Mouse (Mus musculus): ENCODE measurements around the gene Nkx1-2. TPM values are rescaled to one million over a fixed set of nuclear protein-coding genes. Genes with fewer than 3 reads are reported as not detected.

Nkx1-2 gene
- polyA plus RNA-seq, 1 experiment = not detected

DNA sequence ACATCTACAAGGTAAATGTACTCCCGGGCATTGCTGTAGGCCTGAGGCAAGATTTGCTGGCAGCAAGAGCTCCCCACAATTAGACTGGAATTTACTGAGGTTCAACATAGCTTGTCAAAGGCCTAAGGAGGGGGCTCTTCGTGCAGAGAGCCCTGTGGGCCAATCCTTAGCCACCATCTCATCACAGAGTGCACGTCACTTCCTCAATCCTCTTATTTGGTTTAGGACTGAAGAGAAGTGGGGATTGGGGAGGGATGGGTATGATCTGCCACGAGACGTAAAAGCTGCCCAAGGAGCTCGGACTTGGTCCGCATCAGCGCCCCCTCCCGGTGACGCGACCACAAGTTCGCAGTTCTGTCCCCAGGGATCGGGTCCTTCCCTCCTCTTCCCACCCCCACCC is 23.8 kb downstream of the Nkx1-2 start:
- no peak for TF ChIP-seq POLR2A (IDR thresholded peaks at IDR 0.05; ENCODE audit: insufficient read depth, low read length)
- TF ChIP-seq EP300 (IDR thresholded peaks at IDR 0.05; ENCODE audit: insufficient read depth, low read depth, low read length) = 0 out of 2 replicates have a peak, but pooled peaks have one; percentile 29
- TF ChIP-seq CTCF (IDR thresholded peaks at IDR 0.05; ENCODE audit: low read depth, low read length) = peak; percentile 70
- no peaks in the 10 kb centered on the region for H3K36me3 ChIP-seq (ENCODE audit: control insufficient read depth, insufficient read depth, low read length, poor library complexity, severe bottlenecking)
- no peaks in the 10 kb centered on the region for H3K9me3 ChIP-seq (replicated peaks; ENCODE audit: control insufficient read depth, insufficient read depth, low read length, poor library complexity, severe bottlenecking)
- no peaks in the 10 kb centered on the region for H3K4me1 ChIP-seq (ENCODE audit: control insufficient read depth, insufficient read depth, low read length)
- H3K27me3 ChIP-seq (ENCODE audit: control insufficient read depth, insufficient read depth, low read length, poor library complexity, severe bottlenecking) = no peaks in the 10 kb centered on the region; the same call in 1 of the 2 replicates
- H3K9ac ChIP-seq (ENCODE audit: low read depth, poor library complexity, severe bottlenecking) = peak overlapping the region; percentile 73
- H3K27ac ChIP-seq (ENCODE audit: insufficient read depth, low read length) = no peak overlapping the region
- H3K4me3 ChIP-seq (ENCODE audit: low read depth, low read length) = peak overlapping the region; percentile 81

DNA sequence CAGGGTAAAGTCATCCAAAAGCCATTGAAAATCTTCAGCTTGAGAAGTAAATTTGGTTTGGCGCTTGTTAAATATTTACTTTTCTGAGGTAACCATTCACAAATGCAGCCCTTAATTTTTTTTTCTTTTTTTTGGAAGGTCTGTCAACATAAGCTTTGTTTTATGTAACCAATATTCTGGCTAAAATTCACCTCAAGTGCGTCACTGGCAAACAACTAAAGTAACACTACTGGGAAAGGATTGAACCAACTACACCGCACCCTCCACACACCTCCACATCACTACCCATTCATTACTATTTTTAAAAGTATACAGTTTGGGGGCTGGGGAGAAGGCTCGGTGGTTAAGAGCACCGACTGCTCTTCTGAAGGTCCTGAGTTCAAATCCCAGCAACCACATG is 24.8 kb downstream of the Nkx1-2 start:
- no peak for TF ChIP-seq EP300 (IDR thresholded peaks at IDR 0.05; ENCODE audit: insufficient read depth, low read depth, low read length)
- no peak for TF ChIP-seq CTCF (IDR thresholded peaks at IDR 0.05; ENCODE audit: low read depth, low read length)
- TF ChIP-seq POLR2A (IDR thresholded peaks at IDR 0.05; ENCODE audit: insufficient read depth, low read length) = no peak
- H3K9me3 ChIP-seq (replicated peaks; ENCODE audit: control insufficient read depth, insufficient read depth, low read length, poor library complexity, severe bottlenecking) = no peaks in the 10 kb centered on the region
- no peak overlapping the region for H3K4me3 ChIP-seq (ENCODE audit: low read depth, low read length)
- H3K4me1 ChIP-seq (ENCODE audit: control insufficient read depth, insufficient read depth, low read length) = no peaks in the 10 kb centered on the region
- H3K27me3 ChIP-seq (ENCODE audit: control insufficient read depth, insufficient read depth, low read length, poor library complexity, severe bottlenecking) = no peaks in the 10 kb centered on the region; the same call in 1 of the 2 replicates
- no peak overlapping the region for H3K27ac ChIP-seq (ENCODE audit: insufficient read depth, low read length)
- no peak overlapping the region for H3K9ac ChIP-seq (ENCODE audit: low read depth, poor library complexity, severe bottlenecking)
- no peaks in the 10 kb centered on the region for H3K36me3 ChIP-seq (ENCODE audit: control insufficient read depth, insufficient read depth, low read length, poor library complexity, severe bottlenecking)

- H3K9me3 ChIP-seq (replicated peaks; ENCODE audit: control insufficient read depth, insufficient read depth, low read length, poor library complexity, severe bottlenecking) = no peaks in the 10 kb centered on the region
- no peak overlapping the region for H3K27ac ChIP-seq (ENCODE audit: insufficient read depth, low read length)
- H3K9ac ChIP-seq (ENCODE audit: low read depth, poor library complexity, severe bottlenecking) = no peak overlapping the region
- no peaks in the 10 kb centered on the region for H3K36me3 ChIP-seq (ENCODE audit: control insufficient read depth, insufficient read depth, low read length, poor library complexity, severe bottlenecking)
- H3K4me1 ChIP-seq (ENCODE audit: control insufficient read depth, insufficient read depth, low read length) = no peaks in the 10 kb centered on the region
- no peaks in the 10 kb centered on the region for H3K27me3 ChIP-seq (ENCODE audit: control insufficient read depth, insufficient read depth, low read length, poor library complexity, severe bottlenecking)
- no peak overlapping the region for H3K4me3 ChIP-seq (ENCODE audit: low read depth, low read length)
- no peak for TF ChIP-seq EP300 (IDR thresholded peaks at IDR 0.05; ENCODE audit: insufficient read depth, low read depth, low read length)
These were observed 26.2 kb downstream of the Nkx1-2 start for GRCm38 (mm10) chr7:132573205-132573604.

DNA sequence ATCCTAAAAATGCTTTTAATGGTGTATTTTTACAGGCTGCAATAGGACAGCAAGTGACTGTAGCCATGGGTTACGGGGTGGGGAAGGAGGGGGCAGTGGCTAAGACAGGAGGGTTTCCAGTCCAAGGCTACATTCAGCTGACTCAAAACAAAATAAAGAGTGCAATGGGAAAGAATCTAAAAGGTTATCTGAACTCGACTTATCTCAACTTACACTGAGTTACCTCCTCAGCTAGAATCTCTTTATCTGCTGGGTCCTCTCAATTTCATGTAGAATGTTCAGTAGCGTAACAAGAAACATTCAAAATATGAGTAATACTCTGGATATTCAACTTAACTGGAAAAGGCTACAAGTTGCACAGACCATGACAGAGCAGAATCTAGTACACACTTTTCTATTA is 26.7 kb downstream of the Nkx1-2 start:
- Histone ChIP-seq H3K4me3 (ENCODE audit: low read depth, low read length) (no peak overlapping the region), H3K9me3 (replicated peaks; ENCODE audit: control insufficient read depth, insufficient read depth, low read length, poor library complexity, severe bottlenecking) (no peaks in the 10 kb centered on the region), H3K27me3 (ENCODE audit: control insufficient read depth, insufficient read depth, low read length, poor library complexity, severe bottlenecking) (no peaks in the 10 kb centered on the region), H3K4me1 (ENCODE audit: control insufficient read depth, insufficient read depth, low read length) (no peaks in the 10 kb centered on the region), H3K36me3 (ENCODE audit: control insufficient read depth, insufficient read depth, low read length, poor library complexity, severe bottlenecking) (no peaks in the 10 kb centered on the region), H3K9ac (ENCODE audit: low read depth, poor library complexity, severe bottlenecking) (no peak overlapping the region), H3K27ac (ENCODE audit: insufficient read depth, low read length) (no peak overlapping the region)
- no peak for TF ChIP-seq POLR2A (IDR thresholded peaks at IDR 0.05; ENCODE audit: insufficient read depth, low read length)
- no peak for TF ChIP-seq EP300 (IDR thresholded peaks at IDR 0.05; ENCODE audit: insufficient read depth, low read depth, low read length)
- no peak for TF ChIP-seq CTCF (IDR thresholded peaks at IDR 0.05; ENCODE audit: low read depth, low read length)

DNA sequence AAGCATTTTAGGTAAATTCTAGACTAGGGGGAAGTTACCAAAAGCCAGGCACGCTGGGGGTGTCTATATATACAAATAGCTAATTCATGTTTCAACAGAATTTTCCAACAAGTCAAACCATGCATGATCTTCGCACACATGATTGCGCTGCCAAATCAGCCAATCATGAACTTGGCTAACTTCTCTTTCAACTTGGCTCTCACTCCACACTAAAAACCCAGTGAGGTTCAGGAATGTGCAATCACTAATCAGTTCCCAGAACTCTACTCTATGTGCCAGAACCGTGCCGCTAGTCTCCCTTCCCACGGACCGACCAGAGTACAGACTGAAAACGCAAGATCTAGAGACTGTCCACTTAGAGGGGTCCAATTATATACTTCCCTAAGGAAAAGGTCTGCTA is 28.0 kb downstream of the Nkx1-2 start:
- Histone ChIP-seq H3K9me3 (replicated peaks; ENCODE audit: control insufficient read depth, insufficient read depth, low read length, poor library complexity, severe bottlenecking) (no peaks in the 10 kb centered on the region), H3K4me1 (ENCODE audit: control insufficient read depth, insufficient read depth, low read length) (no peaks in the 10 kb centered on the region), H3K4me3 (ENCODE audit: low read depth, low read length) (no peak overlapping the region), H3K9ac (ENCODE audit: low read depth, poor library complexity, severe bottlenecking) (no peak overlapping the region), H3K27me3 (ENCODE audit: control insufficient read depth, insufficient read depth, low read length, poor library complexity, severe bottlenecking) (no peaks in the 10 kb centered on the region), H3K27ac (ENCODE audit: insufficient read depth, low read length) (no peak overlapping the region), H3K36me3 (ENCODE audit: control insufficient read depth, insufficient read depth, low read length, poor library complexity, severe bottlenecking) (peaks cover 2% of the 10 kb centered on the region; the same call in 1 of the 2 replicates)
- TF ChIP-seq EP300 (IDR thresholded peaks at IDR 0.05; ENCODE audit: insufficient read depth, low read depth, low read length) (no peak), POLR2A (IDR thresholded peaks at IDR 0.05; ENCODE audit: insufficient read depth, low read length) (no peak), CTCF (IDR thresholded peaks at IDR 0.05; ENCODE audit: low read depth, low read length) (no peak)

GRCm38 (mm10) chr7:132570071-132570470 is 29.4 kb downstream of the Nkx1-2 start:
- no peaks in the 10 kb centered on the region for H3K4me1 ChIP-seq (ENCODE audit: control insufficient read depth, insufficient read depth, low read length)
- no peaks in the 10 kb centered on the region for H3K9me3 ChIP-seq (replicated peaks; ENCODE audit: control insufficient read depth, insufficient read depth, low read length, poor library complexity, severe bottlenecking)
- TF ChIP-seq EP300 (IDR thresholded peaks at IDR 0.05; ENCODE audit: insufficient read depth, low read depth, low read length) (no peak), CTCF (IDR thresholded peaks at IDR 0.05; ENCODE audit: low read depth, low read length) (no peak), POLR2A (IDR thresholded peaks at IDR 0.05; ENCODE audit: insufficient read depth, low read length) (no peak)
- H3K27me3 ChIP-seq (ENCODE audit: control insufficient read depth, insufficient read depth, low read length, poor library complexity, severe bottlenecking) = no peaks in the 10 kb centered on the region
- H3K27ac ChIP-seq (ENCODE audit: insufficient read depth, low read length) = no peak overlapping the region
- peaks cover 2% of the 10 kb centered on the region; the same call in 1 of the 2 replicates for H3K36me3 ChIP-seq (ENCODE audit: control insufficient read depth, insufficient read depth, low read length, poor library complexity, severe bottlenecking)
- no peak overlapping the region for H3K9ac ChIP-seq (ENCODE audit: low read depth, poor library complexity, severe bottlenecking)
- H3K4me3 ChIP-seq (ENCODE audit: low read depth, low read length) = no peak overlapping the region

Data from ES-Bruce4 (cell line).